Mouse (Mus musculus): Measurements from ENCODE around the gene Med11. TPM values are rescaled to one million over a fixed set of nuclear protein-coding genes. Genes with fewer than 3 reads are reported as not detected.
"Not testable (repeated sequence)": the region's sequence is repeated elsewhere in the genome, so short reads cannot be mapped to it uniquely, and the experiment has no call there.

Gene Med11
- total RNA-seq, 2 experiments from 2014 or later, result 6.2 to 6.5 TPM

DNA sequence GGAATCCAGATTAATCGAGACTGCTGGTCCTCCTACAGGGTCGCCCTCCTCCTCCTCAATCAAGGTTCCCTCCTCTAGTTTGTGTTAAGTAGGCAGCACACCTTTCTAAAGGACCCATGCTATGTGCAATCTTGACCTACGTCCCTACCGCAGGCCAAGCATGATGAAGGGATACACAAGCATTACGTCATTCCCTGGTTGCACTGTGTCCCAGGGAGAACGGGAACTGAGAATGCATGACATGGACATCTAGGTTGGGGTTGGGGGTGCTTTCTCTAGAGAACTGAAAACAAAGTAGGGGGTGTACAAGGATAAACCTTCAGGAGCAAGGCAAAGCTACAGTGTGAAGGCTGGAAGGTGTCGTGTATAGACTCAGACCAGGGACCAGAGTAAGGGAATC is 9.8 kb upstream of the Med11 start:
- DNase-seq, result no peak
- intact Hi-C loops (cut with DNase I; ENCODE audit: low total_unique reads), result no loop called here

DNA sequence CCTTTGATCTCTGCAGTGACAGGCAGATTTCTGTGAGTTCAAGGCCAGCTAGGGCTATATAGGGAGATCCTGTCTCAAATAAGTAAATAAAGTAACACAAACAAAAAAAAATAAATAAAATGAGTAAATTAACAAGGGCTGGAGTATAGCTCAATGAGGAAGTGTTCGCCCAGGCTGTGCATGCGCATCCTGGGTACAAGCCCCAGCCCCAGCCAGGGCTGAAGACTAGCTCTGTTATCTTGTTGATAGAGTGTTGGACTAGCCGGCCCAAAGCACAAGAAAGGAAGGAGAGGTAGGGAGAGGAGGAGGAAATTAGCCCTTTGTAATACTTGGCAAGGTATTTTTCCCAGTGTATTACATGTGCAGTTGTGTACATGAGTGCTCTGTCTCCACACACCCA is 7.8 kb upstream of the Med11 start:
- intact Hi-C loops (cut with DNase I; ENCODE audit: low total_unique reads), result no loop called here
- DNase-seq, result no peak

DNA sequence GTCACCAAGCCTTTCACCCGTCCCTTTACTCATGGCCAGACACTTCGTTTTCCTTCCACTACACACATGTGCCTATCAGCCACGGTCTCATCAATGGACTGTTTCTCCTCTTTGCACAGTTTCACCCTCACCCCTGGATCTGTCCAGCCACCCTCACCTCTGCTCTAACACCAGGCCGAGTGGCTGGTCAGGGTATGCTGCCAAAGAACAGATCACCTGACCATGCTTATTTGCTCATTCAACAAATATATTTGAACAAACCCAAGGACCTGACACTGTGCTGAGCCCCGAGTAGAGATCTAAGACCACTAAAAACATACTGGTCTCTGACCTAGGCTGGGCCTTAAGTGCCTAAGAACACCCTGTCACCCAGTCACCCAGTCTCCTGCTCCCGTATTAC is 7.1 kb upstream of the Med11 start:
- DNase-seq, result no peak
- intact Hi-C loops (cut with DNase I; ENCODE audit: low total_unique reads), result no loop called here

DNA sequence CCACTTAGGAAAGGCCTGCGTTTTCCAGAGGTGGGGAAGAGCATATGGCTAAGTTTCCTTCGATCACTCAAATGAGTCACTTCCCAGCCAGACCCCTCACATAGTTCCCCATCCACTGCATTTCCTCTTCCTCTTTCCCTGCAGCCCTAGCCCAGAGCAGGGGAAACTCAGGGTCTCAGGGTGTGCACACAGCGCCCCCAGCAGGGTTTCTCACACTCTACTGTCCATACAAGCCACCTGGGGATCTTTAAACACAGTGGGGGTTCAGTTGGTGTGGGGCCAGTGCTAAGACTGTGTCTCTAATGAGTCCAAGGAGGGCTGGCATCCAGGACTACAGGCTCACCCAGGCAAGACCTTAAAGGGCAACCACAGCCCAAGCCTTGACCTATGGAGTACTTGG is 5.0 kb upstream of the Med11 start:
- no peak for DNase-seq
- intact Hi-C loops (cut with DNase I; ENCODE audit: low total_unique reads), result no loop called here

DNA sequence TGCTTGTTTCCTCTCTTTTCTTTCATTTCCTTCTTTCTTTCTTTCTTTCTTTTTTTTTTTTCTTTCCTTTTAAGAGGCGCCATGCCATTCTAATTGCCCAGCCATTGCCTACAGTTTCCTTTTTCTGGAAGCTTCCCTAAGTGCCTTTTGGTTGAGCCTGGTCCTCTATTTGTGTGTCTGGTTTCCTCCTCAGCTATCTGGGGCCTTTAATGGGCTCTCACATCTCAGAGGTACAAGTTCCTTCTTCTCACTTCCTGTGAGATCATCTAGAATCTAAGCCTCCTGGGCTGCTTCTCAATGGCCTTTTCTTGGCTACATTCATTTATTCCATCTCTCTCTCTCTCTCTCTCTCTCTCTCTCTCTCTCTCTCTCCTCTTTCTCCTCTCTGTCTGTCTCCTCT is 4.3 kb upstream of the Med11 start:
- intact Hi-C loops (cut with DNase I; ENCODE audit: low total_unique reads), result no loop called here
- DNase-seq, result no peak

DNA sequence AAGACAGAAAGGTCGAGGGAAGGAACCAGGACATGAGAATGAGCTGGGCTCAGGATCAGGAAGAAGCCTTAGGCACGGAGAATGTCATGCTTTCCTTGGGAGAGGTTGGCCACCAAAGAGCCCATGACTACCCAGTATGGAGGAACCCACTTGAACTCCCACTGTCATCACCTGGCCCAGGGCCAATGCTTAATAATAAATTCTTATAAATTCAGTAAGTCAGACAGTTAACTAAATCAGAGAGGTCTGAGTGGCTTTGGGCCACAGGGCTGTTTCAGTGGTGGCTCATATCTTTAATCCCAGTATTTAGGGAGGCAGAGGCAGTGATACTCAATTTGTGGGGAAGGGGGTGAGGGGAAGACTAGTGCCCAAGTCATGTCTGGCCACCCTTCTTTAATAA is 793 bp upstream of the Med11 start:
- no peak for DNase-seq
- intact Hi-C loops (cut with DNase I; ENCODE audit: low total_unique reads), result loop anchor here (10.0 kb wide), 1 partner anchor 154 kb away; no protein-coding TSS in a partner anchor

DNA sequence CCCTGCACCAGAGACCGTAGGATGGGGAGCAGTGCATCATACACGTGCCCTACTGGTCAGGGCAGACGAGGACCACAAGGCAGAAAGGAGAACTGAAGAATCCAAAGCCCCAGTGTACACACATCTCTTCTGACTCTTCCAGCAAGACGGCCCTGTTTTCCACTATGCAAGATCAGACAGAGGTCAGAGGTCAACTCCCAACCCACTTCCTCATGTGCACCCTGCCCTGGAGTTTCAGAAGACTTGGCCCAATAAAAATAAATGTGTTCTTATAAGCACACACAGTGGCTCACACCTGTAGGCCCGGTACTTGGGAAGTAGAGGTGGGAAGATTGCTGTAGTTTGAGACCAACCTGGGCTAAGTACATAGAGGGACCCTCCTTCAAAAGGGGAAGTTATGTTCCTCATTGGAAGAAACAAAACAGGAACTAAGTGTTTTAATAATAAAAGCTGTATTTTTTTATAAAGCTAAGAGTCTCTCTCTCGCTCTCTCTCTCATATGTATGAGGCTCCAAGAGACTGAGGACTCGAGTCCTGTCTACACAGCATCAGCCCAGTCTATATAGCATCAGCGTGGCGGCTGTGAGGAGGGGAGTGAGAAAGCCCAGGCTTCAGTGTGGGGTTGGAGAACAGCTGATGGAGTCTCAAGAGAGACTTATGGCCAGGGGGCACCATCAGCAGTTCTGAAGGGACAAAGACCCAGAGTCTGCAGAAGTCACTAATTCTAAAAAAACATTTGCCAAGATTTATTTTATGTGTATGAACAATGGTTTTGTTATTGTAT is 1.7 kb downstream of the Med11 start:
- intact Hi-C loops (cut with DNase I; ENCODE audit: low total_unique reads), result loop anchor here (10.0 kb wide), 1 partner anchor 151 kb away; no protein-coding TSS in a partner anchor
- no peak for DNase-seq

DNA sequence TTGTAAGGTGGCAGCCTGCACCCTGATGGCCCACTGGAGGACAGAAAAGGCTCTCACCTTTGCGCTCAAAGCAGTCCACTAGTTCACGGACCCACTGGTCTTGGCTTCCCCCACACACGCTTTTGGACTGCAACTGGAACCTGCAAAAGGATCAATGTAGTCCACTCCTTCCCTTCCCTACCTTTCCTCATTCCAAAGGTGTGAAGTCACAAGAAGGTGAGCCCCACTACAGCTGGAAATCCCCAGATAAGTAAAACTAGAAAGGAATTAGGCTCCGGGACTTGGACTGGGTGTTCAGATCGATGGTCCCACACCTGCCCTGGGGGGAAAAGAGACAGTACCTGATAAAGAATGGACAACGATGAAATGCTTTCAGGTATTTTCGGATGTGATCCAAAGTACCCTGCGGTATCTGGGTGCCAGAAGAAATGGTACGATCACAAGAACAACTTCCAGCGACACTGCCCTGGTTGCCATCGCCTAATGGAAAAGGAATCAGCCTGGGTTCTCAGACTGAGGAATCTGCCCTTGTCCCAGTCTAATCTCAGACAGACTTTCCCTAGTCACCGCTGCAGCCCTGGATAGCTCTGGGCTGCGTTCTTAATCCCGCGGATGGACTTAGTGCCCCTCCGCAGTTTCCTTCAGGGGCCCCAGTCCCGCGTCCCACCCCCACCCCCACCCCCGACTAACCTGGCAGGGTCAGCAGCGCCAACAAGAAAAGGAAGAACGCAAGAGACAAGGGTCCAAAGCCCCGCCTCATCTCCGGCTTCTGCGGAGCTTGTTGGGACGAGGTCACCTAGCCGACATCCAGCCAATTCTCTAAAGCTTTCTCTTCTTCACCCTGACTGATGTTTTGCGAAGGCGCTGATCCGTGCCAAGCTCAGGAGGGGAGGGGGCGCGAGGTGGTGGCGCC is 7.2 kb downstream of the Med11 start, which contains the start of gene Zmynd15:
Zmynd15 (plus strand) TSS at position 746 of the 913 bp plus-strand sequence.
- intact Hi-C loops (cut with DNase I; ENCODE audit: low total_unique reads), result loop anchor here (10.0 kb wide), 1 partner anchor 146 kb away; no protein-coding TSS in a partner anchor
- DNase-seq, result no peak

DNA sequence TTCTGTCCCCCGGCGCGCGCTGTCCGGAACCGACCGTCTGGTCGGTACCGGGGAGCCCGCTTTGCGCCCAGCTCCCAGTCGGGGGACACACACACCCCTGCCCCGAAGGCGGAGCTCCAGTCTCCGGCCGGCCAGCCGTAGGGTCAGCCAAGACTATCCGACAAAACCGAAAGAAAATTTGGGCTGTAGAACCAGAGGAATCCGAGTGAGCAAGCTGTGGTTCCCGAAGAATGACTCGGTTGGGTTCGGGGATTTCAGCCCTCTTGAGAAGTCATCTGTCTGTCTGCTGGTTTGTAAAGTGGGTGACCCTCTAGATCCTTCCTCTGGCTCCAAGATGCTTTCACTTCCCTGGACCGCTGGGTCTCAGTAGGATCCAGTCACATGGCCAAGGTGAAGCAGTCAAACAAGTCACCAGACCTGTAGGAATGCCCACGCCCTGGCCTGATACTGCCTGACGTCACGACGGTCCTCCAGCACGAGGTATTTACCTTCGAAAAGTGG is 7.9 kb downstream of the Med11 start, which contains the start of gene Cxcl16:
Cxcl16 (minus strand) TSS at position 384 of the 501 bp plus-strand sequence.
- peak; percentile 53 for DNase-seq
- intact Hi-C loops (cut with DNase I; ENCODE audit: low total_unique reads), result loop anchor here (5.0 to 10.0 kb wide), 2 partner anchors 43 to 145 kb away; no protein-coding TSS in a partner anchor

DNA sequence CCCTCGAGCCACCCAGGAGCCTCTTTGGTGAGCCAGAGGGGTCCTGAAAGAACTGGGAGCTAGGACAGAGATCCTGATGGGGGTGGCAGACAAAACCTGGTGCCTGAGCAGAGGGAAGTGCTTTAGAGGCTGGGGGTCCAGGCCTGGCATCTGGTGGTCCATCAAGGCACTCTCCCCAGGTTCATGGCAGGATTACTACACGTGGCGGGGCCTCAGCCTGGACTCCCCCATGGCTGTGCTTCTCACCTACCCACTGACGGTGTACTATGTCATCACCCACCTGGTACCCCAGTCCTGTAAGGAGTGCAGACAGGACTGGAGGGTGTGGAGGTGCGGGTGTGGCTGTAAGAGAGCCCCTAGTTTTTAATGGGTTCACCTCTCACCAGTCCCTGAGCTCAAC is 12.3 kb downstream of the Med11 start:
- intact Hi-C loops (cut with DNase I; ENCODE audit: low total_unique reads), result loop anchor here (5.0 kb wide), 1 partner anchor 38 kb away; no protein-coding TSS in a partner anchor
- DNase-seq, result no peak

DNA sequence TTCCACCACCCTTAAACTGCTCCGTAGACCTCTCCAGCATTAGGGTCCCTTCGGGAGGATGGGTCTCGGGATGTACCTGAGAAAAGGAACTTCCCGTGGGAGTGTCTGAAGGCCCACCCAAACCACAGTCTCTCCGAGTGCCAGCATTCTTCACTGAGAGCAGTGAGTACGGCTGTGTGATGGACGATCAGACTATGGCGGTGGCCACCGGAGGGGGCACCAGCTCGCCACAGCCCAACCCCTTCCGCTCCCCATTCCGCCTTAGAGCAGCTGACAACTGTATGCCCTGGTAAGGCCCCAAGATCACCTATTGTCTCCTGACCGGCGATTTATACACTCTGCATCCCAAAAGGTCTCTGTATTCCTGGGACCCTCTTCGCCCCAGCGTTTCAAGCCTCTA is 13.5 kb downstream of the Med11 start:
- DNase-seq, result no peak
- intact Hi-C loops (cut with DNase I; ENCODE audit: low total_unique reads), result no loop called here

DNA sequence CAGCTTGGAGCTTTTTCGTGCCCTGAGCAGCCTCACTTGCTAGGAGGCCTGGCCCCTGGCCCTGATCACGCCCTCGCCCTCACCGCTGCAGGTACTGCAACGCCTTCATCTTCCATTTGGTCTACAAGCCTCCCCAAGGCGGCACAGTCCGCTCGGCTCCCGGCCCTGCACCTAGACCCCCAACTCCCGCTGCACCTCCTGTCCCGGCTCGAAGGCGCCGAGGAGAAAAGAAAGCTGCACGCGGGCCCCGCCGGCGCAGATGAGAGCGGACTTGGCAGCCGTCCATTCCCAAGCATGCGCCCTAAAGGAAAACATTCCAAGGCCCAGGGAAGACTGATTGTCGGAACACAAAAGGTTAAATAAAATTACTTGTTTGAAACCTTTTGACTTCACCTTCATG is 14.1 kb downstream of the Med11 start:
- intact Hi-C loops (cut with DNase I; ENCODE audit: low total_unique reads), result no loop called here
- DNase-seq, result peak; percentile 29

DNA sequence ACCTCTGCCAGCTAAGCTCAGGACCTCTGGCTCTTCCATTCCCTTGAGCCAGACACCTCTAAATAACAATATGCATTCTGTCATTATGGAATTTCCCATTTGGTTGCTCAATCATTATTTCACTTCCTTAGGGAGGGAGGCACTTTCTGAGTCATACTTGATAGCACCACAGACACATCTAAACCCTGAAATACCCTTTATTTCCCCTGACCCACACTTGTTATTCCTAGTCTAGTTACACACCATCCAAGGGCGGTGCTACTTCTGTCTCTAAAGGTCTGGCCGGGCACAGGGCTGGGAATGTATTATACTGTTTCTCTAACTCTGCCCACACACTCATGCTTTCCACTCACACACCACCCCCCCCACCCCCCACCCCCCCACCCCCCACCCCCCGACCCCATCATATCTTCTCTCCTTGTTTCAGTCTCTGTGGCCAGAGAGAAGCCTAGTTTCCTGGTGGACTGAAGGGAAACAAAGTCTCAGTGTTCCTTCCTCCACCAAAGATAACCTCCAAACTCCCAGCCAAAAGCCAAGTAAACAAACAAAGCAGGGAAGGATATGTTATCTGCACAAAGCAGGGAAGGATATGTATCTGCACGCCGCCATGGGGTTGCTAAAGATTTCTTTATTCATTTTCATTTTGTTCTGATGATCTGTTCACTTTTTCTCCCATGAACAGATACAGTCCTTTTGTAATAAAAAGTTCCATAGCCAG is 16.3 kb downstream of the Med11 start:
- intact Hi-C loops (cut with DNase I; ENCODE audit: low total_unique reads), result no loop called here
- no peak for DNase-seq

DNA sequence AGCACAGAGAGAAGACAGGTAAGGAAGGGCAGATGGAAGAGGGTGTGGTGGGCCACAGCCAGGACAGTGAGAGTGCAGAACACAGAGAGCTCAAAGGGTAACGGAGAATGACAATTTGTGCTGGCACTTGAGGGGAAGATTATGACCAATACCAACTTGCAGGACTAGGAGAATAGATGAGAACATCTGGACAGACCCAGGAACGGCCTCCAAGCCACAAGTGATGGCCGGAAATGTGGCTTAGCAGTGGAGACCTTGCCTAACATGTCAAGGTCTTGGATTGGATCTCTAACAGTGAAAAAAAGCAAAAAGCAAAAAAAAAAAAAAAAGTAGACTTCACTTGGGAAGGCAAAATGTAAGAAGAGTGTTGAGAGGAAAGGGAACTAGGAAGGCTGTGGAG is 18.0 kb downstream of the Med11 start:
- intact Hi-C loops (cut with DNase I; ENCODE audit: low total_unique reads), result no loop called here

DNA sequence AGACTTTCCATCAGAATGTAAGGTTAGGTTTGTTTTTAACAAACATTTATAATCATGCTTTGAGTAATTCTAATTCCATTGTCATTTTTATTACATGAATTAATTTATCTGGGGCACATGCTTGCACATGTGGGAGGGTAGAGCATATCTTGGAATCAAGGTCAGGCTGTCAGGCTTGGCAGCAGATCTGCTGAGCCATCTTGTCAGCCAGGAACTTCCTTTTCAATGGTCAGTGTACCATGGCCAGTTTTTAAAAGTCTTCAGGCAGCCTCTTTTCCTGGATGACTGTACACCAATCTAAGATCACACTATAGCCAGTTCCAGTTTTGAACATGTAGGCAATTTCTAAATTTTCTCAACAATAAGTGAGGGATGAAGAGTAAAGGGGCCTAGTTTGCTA is 21.0 kb downstream of the Med11 start:
- intact Hi-C loops (cut with DNase I; ENCODE audit: low total_unique reads), result no loop called here
- DNase-seq, result no peak

More for the DNA sequence above, 18.0 kb downstream of the Med11 start:
- no peak for DNase-seq

DNA sequence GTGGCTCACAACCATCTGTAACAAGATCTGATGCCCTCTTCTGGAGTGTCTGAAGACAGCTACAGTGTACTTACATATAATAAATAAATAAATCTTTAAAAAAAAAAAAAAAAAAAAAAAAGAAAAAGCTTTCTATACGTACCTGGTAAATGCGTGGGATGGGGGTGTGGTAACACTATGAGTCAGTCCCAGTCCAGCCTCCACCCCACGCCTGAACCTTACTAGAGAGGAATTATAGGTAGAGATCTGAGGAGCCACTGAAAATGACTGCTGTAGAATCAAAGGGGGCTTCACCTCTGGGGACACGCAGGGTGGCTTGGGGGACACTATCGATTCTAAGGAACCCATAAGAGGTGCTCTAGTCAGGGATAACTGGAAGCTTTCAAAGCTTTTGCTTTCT is 21.6 kb downstream of the Med11 start:
- DNase-seq; intact Hi-C loops (cut with DNase I; ENCODE audit: low total_unique reads): not testable (repeated sequence)

DNA sequence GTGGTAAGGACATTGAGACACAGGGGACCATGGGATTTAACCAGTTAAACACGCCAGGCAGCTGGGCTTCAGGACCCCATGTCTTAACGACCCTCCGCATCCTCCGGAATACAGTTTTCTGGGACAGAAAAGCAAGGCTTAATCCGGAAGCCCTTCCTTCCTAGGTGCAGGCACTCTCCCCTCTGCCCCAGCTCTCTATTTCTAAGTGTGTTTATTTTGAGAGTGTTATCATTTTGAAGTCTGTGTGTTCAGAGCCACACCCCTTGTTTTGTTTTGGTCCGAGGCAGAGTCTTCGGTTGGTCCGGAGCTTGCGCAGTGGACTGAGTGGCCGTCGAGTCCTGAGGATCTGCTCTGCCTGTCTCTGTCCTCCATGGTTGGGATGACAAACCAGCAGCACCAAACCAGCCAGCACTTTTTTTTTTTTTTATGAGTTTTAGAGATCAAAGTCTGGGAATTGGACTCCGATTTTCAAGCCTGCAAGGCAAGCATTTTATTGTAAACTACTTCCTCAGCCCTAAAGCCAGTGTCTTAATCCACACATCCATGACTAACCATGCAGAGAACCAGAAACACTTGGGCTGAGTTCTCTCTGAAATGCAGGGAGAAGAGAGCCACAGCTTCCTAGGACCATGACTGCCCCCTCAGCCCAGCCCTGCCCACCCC is 23.3 kb downstream of the Med11 start:
- DNase-seq, result no peak
- intact Hi-C loops (cut with DNase I; ENCODE audit: low total_unique reads), result no loop called here

DNA sequence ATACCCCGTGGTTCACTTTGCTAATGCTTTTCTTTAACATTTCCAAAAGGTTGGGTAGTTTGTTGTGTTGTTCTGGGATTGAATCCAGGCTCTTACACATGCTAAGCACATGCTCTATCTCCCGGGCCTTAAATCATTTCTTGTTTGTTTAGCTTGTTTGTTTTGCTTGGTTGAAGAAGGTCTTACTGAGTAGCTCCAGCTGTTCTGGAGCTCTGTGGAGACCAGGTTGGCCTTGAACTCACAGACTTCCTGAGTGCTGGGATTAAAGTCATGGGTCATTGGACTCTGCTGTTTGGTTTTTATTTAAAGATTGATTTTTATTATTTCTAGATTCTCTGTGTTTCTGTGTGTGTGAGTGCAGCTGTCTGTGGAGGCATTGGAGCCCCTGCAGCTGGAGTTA is 33.8 kb downstream of the Med11 start:
- intact Hi-C loops (cut with DNase I; ENCODE audit: low total_unique reads), result no loop called here
- DNase-seq, result no peak

DNA sequence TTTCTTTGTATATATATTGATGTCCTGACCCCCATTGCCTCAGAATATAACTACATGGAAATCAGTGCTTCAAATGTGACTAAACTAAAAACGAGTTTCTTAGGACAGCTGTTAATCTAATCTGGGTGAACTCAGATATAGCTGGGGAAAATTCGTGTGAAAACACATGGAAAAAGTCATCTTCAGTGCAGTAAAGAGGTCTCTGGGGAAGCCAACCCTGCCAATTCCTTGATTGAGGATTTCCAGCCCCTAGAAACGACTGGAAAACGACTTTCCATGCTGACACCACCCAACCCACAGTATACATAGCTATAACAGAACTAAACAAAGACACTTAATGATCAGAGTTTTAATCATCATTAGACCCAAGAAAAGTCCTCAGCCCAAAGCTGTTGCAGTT is 36.1 kb downstream of the Med11 start:
- intact Hi-C loops (cut with DNase I; ENCODE audit: low total_unique reads), result no loop called here
- DNase-seq, result peak; percentile 43

All from gastrocnemius, postnatal 14 days (tissue).